Mouse (Mus musculus) brain, embryonic 14.5 days (tissue): ENCODE measurements around the gene Hnrnpc. TPM values are rescaled to one million over a fixed set of nuclear protein-coding genes. Genes with fewer than 3 reads are reported as not detected.
A peak's percentile ranks its signal among the peaks of the same experiment; 100 is the strongest.

Source experiments
- DNase-seq: peaks from one replicate; pipeline ENCODE4 v3.0.0-alpha.2; 2011; ENCODE audit warnings: low read depth
- CTCF ChIP-seq: fragments of 200-500 bp; IDR thresholded peaks from 2 replicates; pipeline ENCODE4 v1.5.1; 2012; ENCODE audit warnings: inconsistent platforms, mild to moderate bottlenecking, moderate library complexity, borderline replicate concordance; ENCODE audit not compliant: insufficient read depth, insufficient read length; ENCODE audit errors: extremely low read depth
- POLR2A ChIP-seq: fragments of 200-500 bp; IDR thresholded peaks from 2 replicates; pipeline ENCODE4 v1.6.1; 2012; ENCODE audit warnings: mild to moderate bottlenecking, inconsistent platforms, borderline replicate concordance; ENCODE audit not compliant: poor library complexity, insufficient read depth, insufficient read length, severe bottlenecking; ENCODE audit errors: extremely low read depth
- polyA plus RNA-seq: library from polyadenylated mRNA; depleted of rRNA; stranded (reverse); fragments of >200 nt; gene quantifications from 2 replicates; pipeline ENCODE4 v1.2.3, GENCODE M21; 2012

The Hnrnpc gene
- polyA plus RNA-seq, 1 experiment = 405 TPM

DNA sequence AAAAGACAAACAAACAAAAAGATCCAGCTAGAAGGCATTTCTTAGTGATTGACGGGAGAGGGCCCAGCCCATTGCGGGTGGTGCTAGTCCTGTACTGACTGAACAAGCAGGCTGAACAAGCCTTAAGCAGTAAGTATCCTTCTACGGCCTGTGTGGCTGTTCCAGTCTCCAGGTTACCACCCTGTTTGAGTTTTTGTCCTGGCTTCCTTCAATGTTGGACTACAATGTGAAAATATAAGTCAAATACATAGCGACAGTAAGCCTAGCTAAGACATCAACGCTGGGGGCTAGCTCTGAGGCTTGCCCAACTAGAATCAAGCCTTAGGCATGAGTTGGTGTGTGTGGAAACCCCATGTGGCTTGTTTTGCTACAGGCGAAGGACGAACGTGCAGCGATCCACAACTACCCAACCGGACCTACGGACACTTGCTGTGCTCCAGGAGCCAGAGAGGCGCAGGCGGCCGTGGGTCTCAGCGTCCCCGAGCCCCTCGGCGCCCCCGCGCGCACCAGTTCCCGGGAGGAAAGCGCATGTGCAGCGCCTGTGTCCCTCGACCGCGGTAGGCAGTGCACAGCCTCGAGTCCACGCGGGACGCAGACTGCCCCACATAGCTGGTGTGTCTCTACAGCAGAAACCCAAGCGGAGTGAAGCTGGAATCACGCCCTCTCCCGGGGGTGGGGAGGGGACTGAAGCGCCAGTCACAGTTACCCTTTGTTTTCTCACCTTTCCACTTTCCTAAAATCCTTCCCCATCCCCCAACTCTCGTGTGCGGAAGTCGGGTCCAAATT lies 15.2 kb upstream of the Hnrnpc start:
- peak; percentile 82 for DNase-seq
- peak; percentile 16; the same call in 1 of the 2 replicates for TF ChIP-seq POLR2A
- TF ChIP-seq CTCF = 0 out of 2 replicates have a peak, but pooled peaks have one; percentile 8

GRCm38 (mm10) chr14:52118456-52118822 lies 14.6 kb upstream of the Hnrnpc start:
- no peak for DNase-seq
- TF ChIP-seq POLR2A = no peak
- no peak for TF ChIP-seq CTCF

- TF ChIP-seq POLR2A (no peak), CTCF (no peak)
- DNase-seq = no peak
These were observed 13.4 kb upstream of the Hnrnpc start for GRCm38 (mm10) chr14:52117241-52117640.

DNA sequence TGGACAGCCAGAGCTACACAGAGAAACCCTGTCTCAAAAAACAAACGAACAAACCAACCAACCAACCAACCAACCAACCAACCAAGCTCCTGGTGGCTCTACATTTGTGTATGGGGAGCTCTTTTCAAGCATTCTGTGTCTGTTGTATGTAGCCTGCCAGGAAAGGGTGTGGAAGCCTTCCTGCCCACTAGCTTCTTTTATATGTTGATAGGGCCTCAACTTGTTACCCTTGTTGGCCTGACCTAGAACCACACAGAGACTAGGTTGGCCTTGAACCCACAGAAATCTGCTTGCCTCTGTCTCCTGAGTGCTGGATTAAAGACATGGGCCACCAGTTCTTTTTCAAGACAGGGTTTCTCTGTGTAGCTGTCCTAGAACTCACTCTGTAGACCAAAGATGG lies 10.3 kb upstream of the Hnrnpc start:
- DNase-seq = no peak
- TF ChIP-seq POLR2A = no peak
- no peak for TF ChIP-seq CTCF

- no peak for DNase-seq
- no peak for TF ChIP-seq CTCF
- no peak for TF ChIP-seq POLR2A
These were observed 6.5 kb upstream of the Hnrnpc start, which contains the start of gene Rpgrip1 for GRCm38 (mm10) chr14:52110346-52110745. Gene Rpgrip1, plus strand, starts transcription at chr14:52110704.

- DNase-seq = no peak
- TF ChIP-seq CTCF (no peak), POLR2A (no peak)
These were observed 4.2 kb upstream of the Hnrnpc start for GRCm38 (mm10) chr14:52108025-52108424.

GRCm38 (mm10) chr14:52106741-52107140 lies 2.9 kb upstream of the Hnrnpc start:
- TF ChIP-seq POLR2A (no peak), CTCF (no peak)
- peak; percentile 88 for DNase-seq

DNA sequence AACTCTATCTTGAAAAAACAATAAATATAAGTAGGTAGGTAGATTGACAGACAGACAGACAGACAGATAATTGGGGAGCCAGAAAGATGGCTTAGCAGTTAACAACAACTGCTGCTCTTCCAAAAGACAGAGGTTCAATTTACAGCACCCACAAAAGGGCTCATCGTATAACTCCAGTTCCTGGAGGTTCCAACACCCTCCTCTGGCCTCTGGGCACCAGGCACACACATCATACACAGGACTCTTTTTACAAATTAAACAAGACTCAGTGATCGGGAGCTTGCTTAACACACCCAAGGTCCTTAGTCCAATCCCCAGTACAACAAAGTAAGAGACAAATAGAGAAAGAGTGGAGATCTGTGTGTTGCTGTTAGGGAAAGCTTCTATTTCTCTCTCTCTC lies 1.5 kb upstream of the Hnrnpc start:
- TF ChIP-seq CTCF (no peak), POLR2A (no peak)
- no peak for DNase-seq

- TF ChIP-seq CTCF (peak; percentile 14; the same call in 1 of the 2 replicates), POLR2A (no peak)
These were observed 953 bp upstream of the Hnrnpc start for GRCm38 (mm10) chr14:52104677-52105285.

DNA sequence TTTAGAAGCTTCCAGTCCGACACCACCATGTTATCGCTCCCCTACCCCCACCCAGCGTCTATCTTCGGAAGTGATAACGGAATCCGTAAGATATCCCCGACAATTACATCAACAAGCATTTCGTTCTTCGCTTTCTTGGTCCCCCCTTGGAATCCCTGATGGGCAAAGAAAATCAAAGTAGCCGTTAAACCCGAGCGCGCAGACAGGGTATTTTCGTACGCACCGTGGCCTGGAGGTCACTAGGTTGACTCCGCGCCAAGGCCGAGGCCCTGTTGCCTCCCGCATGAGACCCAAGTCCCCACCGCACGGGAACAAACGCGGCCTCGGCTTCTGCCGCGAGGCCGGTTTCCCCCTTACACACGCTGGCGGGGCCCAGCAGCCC lies 363 bp downstream of the Hnrnpc start:
- no peak for TF ChIP-seq POLR2A
- TF ChIP-seq CTCF = peak; percentile 5; the same call in 1 of the 2 replicates
- peak; percentile 70 for DNase-seq

More at GRCm38 (mm10) chr14:52104677-52105285, 953 bp upstream of the Hnrnpc start:
- peak; percentile 15 for DNase-seq

DNA sequence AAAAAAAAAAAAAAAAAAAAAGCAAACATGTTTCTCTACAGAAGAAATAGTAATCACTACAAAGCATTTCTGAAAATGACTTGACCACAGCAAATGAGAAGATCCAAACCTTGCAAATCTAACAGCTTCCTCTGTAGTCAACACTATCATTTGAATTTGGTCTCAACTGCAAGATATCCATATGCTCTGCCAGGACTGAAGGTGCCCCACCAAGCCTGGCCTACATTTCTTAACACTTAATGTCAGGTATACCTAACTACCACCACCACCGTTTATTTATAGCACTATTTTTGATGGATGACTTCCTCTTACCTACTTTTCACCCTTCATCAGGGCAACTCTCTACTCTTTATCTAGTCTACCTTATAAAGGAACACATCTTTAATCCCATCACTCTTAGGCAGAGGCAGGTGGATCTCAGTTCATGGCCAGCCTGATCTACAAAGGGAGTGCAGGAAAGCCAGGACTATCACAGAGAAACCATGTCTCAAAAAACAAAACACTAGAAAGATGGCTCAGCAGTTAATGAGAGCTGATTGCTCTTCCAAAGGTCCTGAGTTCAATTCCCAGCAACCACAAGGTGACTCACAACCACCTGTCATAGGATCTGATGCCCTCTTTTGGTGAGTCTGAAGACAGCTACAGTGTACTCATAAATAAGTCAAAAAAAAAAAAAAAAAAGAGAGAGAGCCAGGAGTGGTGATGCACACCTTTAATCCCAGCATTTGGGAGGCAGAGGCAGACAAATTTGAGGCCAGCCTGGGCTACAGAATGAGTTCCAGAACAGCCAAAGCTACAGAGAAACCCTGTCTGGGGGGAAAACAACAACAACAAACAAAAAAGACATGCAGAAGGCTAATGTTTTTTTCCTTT lies 2.3 kb downstream of the Hnrnpc start:
- TF ChIP-seq POLR2A = no peak
- TF ChIP-seq CTCF = no peak
- no peak for DNase-seq
